Mouse (Mus musculus) kidney, adult 2 months (tissue): ENCODE data around the gene Gm17190. TPM values are rescaled to one million over a fixed set of nuclear protein-coding genes. Genes with fewer than 3 reads are reported as not detected.
"Not testable (repeated sequence)": the region's sequence is repeated elsewhere in the genome, so short reads cannot be mapped to it uniquely, and the experiment has no call there.

Source experiments
- DNase-seq: peaks from one replicate; pipeline ENCODE4 v3.0.0; 2021
- H3K27ac ChIP-seq: fragments of 200-500 bp; 2 replicates; pipeline ENCODE4 v1.5.1; 2012; ENCODE audit warnings: low read depth, low read length, control low read depth, inconsistent platforms; ENCODE audit not compliant: insufficient read depth
- H3K27me3 ChIP-seq: fragments of 200-500 bp; replicated peaks from 2 replicates; pipeline ENCODE4 v1.6.1; 2012; ENCODE audit warnings: mild to moderate bottlenecking, moderate library complexity, low read length, inconsistent platforms; ENCODE audit not compliant: control insufficient read depth, insufficient read depth
- H3K36me3 ChIP-seq: fragments of 200-500 bp; 2 replicates; pipeline ENCODE4 v1.6.1; 2012; ENCODE audit warnings: mild to moderate bottlenecking, moderate library complexity, low read length, inconsistent platforms; ENCODE audit not compliant: control insufficient read depth, insufficient read depth
- H3K4me1 ChIP-seq: fragments of 200-500 bp; 2 replicates; pipeline ENCODE4 v1.6.1; 2011; ENCODE audit warnings: low read length; ENCODE audit not compliant: control insufficient read depth, insufficient read depth
- H3K4me3 ChIP-seq: fragments of 200-500 bp; 2 replicates; pipeline ENCODE4 v1.5.1; 2011; ENCODE audit warnings: mild to moderate bottlenecking, low read depth, low read length, control low read depth; ENCODE audit not compliant: insufficient read depth
- CTCF ChIP-seq: fragments of 200-500 bp; conservative IDR thresholded peaks from 2 replicates; pipeline ENCODE4 v1.5.1; 2011; ENCODE audit warnings: low read depth, mild to moderate bottlenecking, control low read depth, low read length, moderate library complexity, mixed read lengths; ENCODE audit not compliant: insufficient read depth, insufficient read length
- POLR2A ChIP-seq: fragments of 200-500 bp; IDR thresholded peaks from one replicate; pipeline ENCODE4 v1.6.1; 2011; ENCODE audit warnings: low read depth, low read length, control low read depth
- WGBS: fragments of 180-500 bp; shearing (Covaris S2); methylation state at CpG from one replicate; pipeline ENCODE4 v1.1.7; 2018; 5-methylcytosine and 5-hydroxymethylcytosine counted together
- polyA plus RNA-seq: library from polyadenylated mRNA; depleted of rRNA; stranded (reverse); fragments of >200 nt; gene quantifications from 2 replicates; pipeline ENCODE4 v1.2.3, GENCODE M21; 2012; rRNA removed

Gene Gm17190
- polyA plus RNA-seq, result not detected in 2 replicates

DNA sequence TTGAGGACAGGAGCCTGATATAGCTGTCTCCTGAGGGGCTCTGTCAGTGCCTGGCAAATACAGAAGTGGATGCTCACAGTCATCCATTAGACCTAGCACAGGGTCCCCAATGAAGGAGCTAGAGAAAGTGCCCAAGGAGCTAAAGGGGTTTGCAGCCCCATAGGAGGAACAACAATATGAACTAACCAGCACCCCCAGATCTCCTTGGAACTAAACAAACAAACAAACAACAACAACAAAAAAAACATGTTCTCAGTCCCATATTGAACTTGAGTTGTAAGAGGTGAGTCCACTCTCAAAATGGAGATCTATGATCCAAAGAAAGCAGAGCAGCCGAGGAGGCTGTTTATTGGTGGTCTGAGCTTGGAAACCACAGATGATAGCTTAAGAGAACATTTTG lies at the start of gene Gm17190:
Gm17190 (plus strand) TSS at position 301 of the 400 bp plus-strand sequence.
- not testable (repeated sequence) for H3K27me3 ChIP-seq, H3K36me3 ChIP-seq, DNase-seq, H3K4me3 ChIP-seq, H3K4me1 ChIP-seq, H3K27ac ChIP-seq
- WGBS, result 91% methylated on average over 1 of the region's 1 CpGs

- H3K27ac ChIP-seq, result no peak overlapping the region
- TF ChIP-seq CTCF (no peak), POLR2A (no peak)
- no peak overlapping the region for H3K4me3 ChIP-seq
- no peaks in the 10 kb centered on the region for H3K36me3 ChIP-seq
- DNase-seq, result no peak
- 73% methylated on average over 1 of the region's 1 CpGs for WGBS
- no peaks in the 10 kb centered on the region for H3K27me3 ChIP-seq
- no peaks in the 10 kb centered on the region for H3K4me1 ChIP-seq
These were observed 42.3 kb upstream of the Gm17190 start for GRCm38 (mm10) chr13:96039536-96039935.

DNA sequence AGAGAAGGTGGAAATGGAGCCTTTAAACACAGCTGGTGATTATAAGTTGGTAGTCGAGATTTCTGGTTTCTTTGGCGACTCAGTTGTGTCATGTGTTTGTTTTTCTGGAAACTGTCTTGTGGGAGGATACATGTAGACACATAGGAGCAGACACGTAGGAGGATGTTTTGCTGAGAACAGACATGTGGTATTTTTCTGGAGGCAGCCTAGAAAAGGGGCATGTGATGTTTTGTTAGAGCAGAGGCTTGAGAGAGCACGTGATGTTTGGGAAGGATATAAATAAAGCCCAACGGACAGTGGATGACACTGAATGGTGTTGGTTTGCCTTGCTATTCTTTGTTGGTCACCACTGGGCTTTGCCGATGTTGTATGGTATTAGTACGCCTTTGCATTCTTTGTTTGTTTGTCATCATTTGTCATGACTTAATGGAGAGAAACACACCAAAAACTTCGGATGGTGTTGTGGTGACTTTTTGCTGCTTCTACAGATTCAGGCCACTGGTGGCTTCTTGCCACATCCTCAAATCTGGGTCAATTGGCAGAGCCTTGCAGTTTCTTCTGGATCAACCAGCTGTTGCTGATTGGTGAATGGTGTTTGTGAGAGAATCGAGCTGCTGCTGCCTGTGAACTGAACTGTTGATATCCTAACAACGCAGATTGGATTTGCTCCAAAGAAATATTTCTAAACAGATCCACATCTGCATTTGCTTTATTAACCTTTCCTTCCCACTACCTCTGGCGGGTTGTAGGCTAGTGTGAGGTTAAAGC lies 41.4 kb upstream of the Gm17190 start:
- H3K27me3 ChIP-seq, result no peaks in the 10 kb centered on the region
- TF ChIP-seq CTCF (no peak), POLR2A (no peak)
- H3K27ac ChIP-seq, result no peak overlapping the region
- no peaks in the 10 kb centered on the region for H3K36me3 ChIP-seq
- no peak for DNase-seq
- no peaks in the 10 kb centered on the region for H3K4me1 ChIP-seq
- WGBS, result 64% methylated on average over 11 of the region's 11 CpGs
- no peak overlapping the region for H3K4me3 ChIP-seq

DNA sequence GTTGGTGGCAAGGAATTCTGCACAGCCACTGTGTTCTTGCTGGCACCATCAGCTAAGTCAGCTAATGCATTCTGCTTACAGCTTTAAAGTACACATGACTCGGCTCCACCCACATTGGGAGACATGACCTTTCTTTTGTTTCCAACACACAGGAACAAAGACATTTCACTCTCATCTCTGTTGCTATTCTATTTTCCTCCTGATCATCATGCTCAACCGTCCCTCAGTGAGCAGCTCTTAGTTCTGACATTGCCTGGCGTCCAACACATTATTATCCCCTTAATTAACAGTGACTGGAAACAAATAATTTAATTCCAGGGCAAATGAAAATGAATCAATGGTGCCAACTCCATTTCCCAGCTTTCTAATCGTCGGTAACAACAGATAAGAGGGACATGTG lies 36.5 kb upstream of the Gm17190 start:
- Histone ChIP-seq H3K4me1 (no peaks in the 10 kb centered on the region), H3K36me3 (no peaks in the 10 kb centered on the region), H3K27me3 (no peaks in the 10 kb centered on the region), H3K27ac (no peak overlapping the region), H3K4me3 (no peak overlapping the region)
- WGBS, result 73% methylated on average over 5 of the region's 5 CpGs
- TF ChIP-seq POLR2A (no peak), CTCF (no peak)
- DNase-seq, result no peak

DNA sequence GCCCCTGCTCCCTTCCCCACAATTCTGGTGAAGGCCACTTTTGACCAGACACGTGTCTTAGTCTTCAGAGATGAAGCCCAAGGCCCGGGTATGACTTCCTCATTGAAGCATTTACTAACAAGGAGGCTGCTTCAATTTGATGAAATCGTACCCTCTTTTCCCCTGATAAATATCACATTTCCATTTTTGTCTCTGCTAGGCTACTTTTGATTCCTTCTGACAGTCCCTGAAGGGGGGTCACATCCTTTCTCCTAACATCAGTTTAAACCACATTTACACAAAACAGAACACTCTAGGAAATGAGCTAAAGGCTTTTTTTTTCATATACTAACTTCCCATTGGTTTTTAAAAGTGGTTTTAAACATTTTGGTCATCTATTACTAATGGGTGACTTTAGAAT lies 29.1 kb upstream of the Gm17190 start:
- H3K36me3 ChIP-seq, result no peaks in the 10 kb centered on the region
- TF ChIP-seq POLR2A, result no peak
- no peak for TF ChIP-seq CTCF
- DNase-seq, result no peak
- no peak overlapping the region for H3K27ac ChIP-seq
- no peak overlapping the region for H3K4me3 ChIP-seq
- WGBS, result 76% methylated on average over 3 of the region's 3 CpGs
- no peaks in the 10 kb centered on the region for H3K4me1 ChIP-seq
- H3K27me3 ChIP-seq, result no peaks in the 10 kb centered on the region

DNA sequence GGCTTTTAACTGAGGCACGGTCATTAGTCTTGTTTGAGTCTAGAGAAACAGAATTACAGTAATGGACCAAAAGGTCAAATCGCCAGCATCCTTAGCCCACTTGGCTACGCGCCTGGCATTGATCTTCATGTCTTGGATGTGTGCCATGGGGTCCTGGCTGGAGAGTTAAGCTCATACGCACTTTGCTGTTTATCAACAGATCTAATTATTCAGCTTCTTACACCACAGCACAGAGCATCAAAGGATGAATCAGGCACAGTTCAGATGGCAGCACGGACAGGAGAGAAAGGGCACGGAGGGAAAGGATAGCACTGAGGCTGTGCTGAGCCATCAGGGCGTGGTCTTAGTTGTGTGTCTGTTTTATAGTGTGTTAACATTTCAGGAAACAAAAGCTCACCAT lies 8.3 kb upstream of the Gm17190 start:
- TF ChIP-seq POLR2A (no peak), CTCF (no peak)
- Histone ChIP-seq H3K4me1 (no peaks in the 10 kb centered on the region), H3K27ac (no peak overlapping the region), H3K27me3 (no peaks in the 10 kb centered on the region), H3K4me3 (no peak overlapping the region), H3K36me3 (no peaks in the 10 kb centered on the region)
- no peak for DNase-seq
- WGBS, result 42% methylated on average over 8 of the region's 8 CpGs

DNA sequence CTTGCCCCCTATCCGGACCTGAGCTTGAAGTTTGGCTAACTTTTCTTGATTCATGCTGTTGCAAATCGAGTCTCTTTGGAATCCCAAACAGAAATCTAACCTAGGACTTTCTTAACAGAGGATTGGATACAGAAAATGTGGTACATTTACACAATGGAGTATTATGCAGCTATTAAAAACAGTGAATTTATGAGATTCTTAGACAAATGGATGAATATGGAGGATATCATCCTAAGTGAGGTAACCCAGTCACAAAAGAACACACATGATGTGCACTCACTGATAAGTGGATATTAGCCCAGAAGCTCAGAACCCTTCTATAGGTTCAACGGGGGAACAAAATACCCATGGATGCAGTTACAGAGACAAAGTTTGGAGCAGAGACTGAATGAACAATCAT lies 578 bp upstream of the Gm17190 start, which contains the start of gene Gm20075:
Gm20075 (minus strand) TSS at position 101 of the 400 bp plus-strand sequence.
- not testable (repeated sequence) for H3K4me1 ChIP-seq, H3K27me3 ChIP-seq, H3K36me3 ChIP-seq, H3K4me3 ChIP-seq, H3K27ac ChIP-seq, DNase-seq
- WGBS, result 84% methylated on average over 3 of the region's 3 CpGs
